Mouse (Mus musculus): ENCODE measurements around the gene Prune2. TPM values are rescaled to one million over a fixed set of nuclear protein-coding genes. Genes with fewer than 3 reads are reported as not detected.
"Not testable (repeated sequence)": the region's sequence is repeated elsewhere in the genome, so short reads cannot be mapped to it uniquely, and the experiment has no call there.

Gene Prune2
- polyA plus RNA-seq, 1 experiment from 2014 or later, result 11.5 TPM

GRCm38 (mm10) chr19:17168186-17168585 lies 212.3 kb downstream of the Prune2 start:
- ATAC-seq (ENCODE audit: low read depth), result no peak
- no peak overlapping the region for H3K27ac ChIP-seq (ENCODE audit: low read depth, low read length)
- WGBS, result 81% methylated on average over 9 of the region's 9 CpGs
- no peak overlapping the region for H3K9ac ChIP-seq (replicated peaks; ENCODE audit: low read depth, low read length)
- H3K36me3 ChIP-seq (ENCODE audit: control insufficient read depth, insufficient read depth, low read length), result no peaks in the 10 kb centered on the region
- H3K4me2 ChIP-seq (ENCODE audit: low read depth, low read length), result no peak overlapping the region
- no peak overlapping the region for H3K4me3 ChIP-seq (ENCODE audit: low read depth, low read length)
- no peaks in the 10 kb centered on the region for H3K27me3 ChIP-seq (ENCODE audit: control insufficient read depth, insufficient read depth, low read length)
- H3K9me3 ChIP-seq (ENCODE audit: control insufficient read depth, low read length), result no peaks in the 10 kb centered on the region
- H3K4me1 ChIP-seq (ENCODE audit: control insufficient read depth, insufficient read depth, low read length), result no peaks in the 10 kb centered on the region

GRCm38 (mm10) chr19:17169746-17170145 lies 213.8 kb downstream of the Prune2 start:
- Histone ChIP-seq H3K9ac (replicated peaks; ENCODE audit: low read depth, low read length) (no peak overlapping the region), H3K4me2 (ENCODE audit: low read depth, low read length) (no peak overlapping the region), H3K27me3 (ENCODE audit: control insufficient read depth, insufficient read depth, low read length) (no peaks in the 10 kb centered on the region), H3K9me3 (ENCODE audit: control insufficient read depth, low read length) (no peaks in the 10 kb centered on the region), H3K4me3 (ENCODE audit: low read depth, low read length) (no peak overlapping the region), H3K4me1 (ENCODE audit: control insufficient read depth, insufficient read depth, low read length) (no peaks in the 10 kb centered on the region), H3K27ac (ENCODE audit: low read depth, low read length) (no peak overlapping the region), H3K36me3 (ENCODE audit: control insufficient read depth, insufficient read depth, low read length) (no peaks in the 10 kb centered on the region)
- 80% methylated on average over 10 of the region's 10 CpGs for WGBS
- no peak for ATAC-seq (ENCODE audit: low read depth)

- H3K4me2 ChIP-seq (ENCODE audit: low read depth, low read length); H3K9ac ChIP-seq (replicated peaks; ENCODE audit: low read depth, low read length); H3K36me3 ChIP-seq (ENCODE audit: control insufficient read depth, insufficient read depth, low read length); H3K4me3 ChIP-seq (ENCODE audit: low read depth, low read length); ATAC-seq (ENCODE audit: low read depth); H3K27me3 ChIP-seq (ENCODE audit: control insufficient read depth, insufficient read depth, low read length); H3K9me3 ChIP-seq (ENCODE audit: control insufficient read depth, low read length); H3K27ac ChIP-seq (ENCODE audit: low read depth, low read length); H3K4me1 ChIP-seq (ENCODE audit: control insufficient read depth, insufficient read depth, low read length): not testable (repeated sequence)
- 92% methylated on average over 2 of the region's 2 CpGs for WGBS
Measured at GRCm38 (mm10) chr19:17174501-17174900, 218.6 kb downstream of the Prune2 start.

- no peaks in the 10 kb centered on the region for H3K4me1 ChIP-seq (ENCODE audit: control insufficient read depth, insufficient read depth, low read length)
- H3K27ac ChIP-seq (ENCODE audit: low read depth, low read length), result no peak overlapping the region
- 14% methylated on average over 4 of the region's 4 CpGs for WGBS
- H3K4me2 ChIP-seq (ENCODE audit: low read depth, low read length), result no peak overlapping the region
- no peak overlapping the region for H3K4me3 ChIP-seq (ENCODE audit: low read depth, low read length)
- no peak overlapping the region for H3K9ac ChIP-seq (replicated peaks; ENCODE audit: low read depth, low read length)
- no peaks in the 10 kb centered on the region for H3K36me3 ChIP-seq (ENCODE audit: control insufficient read depth, insufficient read depth, low read length)
- ATAC-seq (ENCODE audit: low read depth), result no peak
- H3K27me3 ChIP-seq (ENCODE audit: control insufficient read depth, insufficient read depth, low read length), result no peaks in the 10 kb centered on the region
- H3K9me3 ChIP-seq (ENCODE audit: control insufficient read depth, low read length), result no peaks in the 10 kb centered on the region
Measured at GRCm38 (mm10) chr19:17180506-17180905, 224.6 kb downstream of the Prune2 start.

- Histone ChIP-seq H3K27ac (ENCODE audit: low read depth, low read length) (no peak overlapping the region), H3K4me2 (ENCODE audit: low read depth, low read length) (no peak overlapping the region), H3K4me1 (ENCODE audit: control insufficient read depth, insufficient read depth, low read length) (no peaks in the 10 kb centered on the region), H3K27me3 (ENCODE audit: control insufficient read depth, insufficient read depth, low read length) (no peaks in the 10 kb centered on the region), H3K36me3 (ENCODE audit: control insufficient read depth, insufficient read depth, low read length) (no peaks in the 10 kb centered on the region), H3K9ac (replicated peaks; ENCODE audit: low read depth, low read length) (no peak overlapping the region), H3K9me3 (ENCODE audit: control insufficient read depth, low read length) (no peaks in the 10 kb centered on the region), H3K4me3 (ENCODE audit: low read depth, low read length) (no peak overlapping the region)
- whole genome bisulfite sequencing, result 85% methylated on average over 5 of the region's 5 CpGs
- ATAC-seq (ENCODE audit: low read depth), result no peak
Measured at GRCm38 (mm10) chr19:17194730-17195129, 238.8 kb downstream of the Prune2 start.

- Histone ChIP-seq H3K4me1 (ENCODE audit: control insufficient read depth, insufficient read depth, low read length) (no peaks in the 10 kb centered on the region), H3K27me3 (ENCODE audit: control insufficient read depth, insufficient read depth, low read length) (no peaks in the 10 kb centered on the region), H3K9me3 (ENCODE audit: control insufficient read depth, low read length) (no peaks in the 10 kb centered on the region), H3K36me3 (ENCODE audit: control insufficient read depth, insufficient read depth, low read length) (no peaks in the 10 kb centered on the region), H3K9ac (replicated peaks; ENCODE audit: low read depth, low read length) (no peak overlapping the region), H3K4me2 (ENCODE audit: low read depth, low read length) (no peak overlapping the region), H3K4me3 (ENCODE audit: low read depth, low read length) (no peak overlapping the region), H3K27ac (ENCODE audit: low read depth, low read length) (no peak overlapping the region)
- WGBS, result 72% methylated on average over 8 of the region's 8 CpGs
- no peak for ATAC-seq (ENCODE audit: low read depth)
Measured at GRCm38 (mm10) chr19:17199059-17199458, 243.1 kb downstream of the Prune2 start.

- Histone ChIP-seq H3K27me3 (ENCODE audit: control insufficient read depth, insufficient read depth, low read length) (no peaks in the 10 kb centered on the region), H3K4me3 (ENCODE audit: low read depth, low read length) (no peak overlapping the region), H3K9ac (replicated peaks; ENCODE audit: low read depth, low read length) (no peak overlapping the region), H3K27ac (ENCODE audit: low read depth, low read length) (no peak overlapping the region), H3K9me3 (ENCODE audit: control insufficient read depth, low read length) (no peaks in the 10 kb centered on the region), H3K36me3 (ENCODE audit: control insufficient read depth, insufficient read depth, low read length) (no peaks in the 10 kb centered on the region), H3K4me1 (ENCODE audit: control insufficient read depth, insufficient read depth, low read length) (no peaks in the 10 kb centered on the region), H3K4me2 (ENCODE audit: low read depth, low read length) (no peak overlapping the region)
- no peak for ATAC-seq (ENCODE audit: low read depth)
- 87% methylated on average over 7 of the region's 7 CpGs for WGBS
Measured at GRCm38 (mm10) chr19:17207141-17207540, 251.2 kb downstream of the Prune2 start.

- Histone ChIP-seq H3K4me2 (ENCODE audit: low read depth, low read length) (no peak overlapping the region), H3K4me1 (ENCODE audit: control insufficient read depth, insufficient read depth, low read length) (no peaks in the 10 kb centered on the region), H3K27me3 (ENCODE audit: control insufficient read depth, insufficient read depth, low read length) (no peaks in the 10 kb centered on the region), H3K4me3 (ENCODE audit: low read depth, low read length) (no peak overlapping the region), H3K36me3 (ENCODE audit: control insufficient read depth, insufficient read depth, low read length) (no peaks in the 10 kb centered on the region), H3K9me3 (ENCODE audit: control insufficient read depth, low read length) (no peaks in the 10 kb centered on the region), H3K27ac (ENCODE audit: low read depth, low read length) (no peak overlapping the region), H3K9ac (replicated peaks; ENCODE audit: low read depth, low read length) (no peak overlapping the region)
- ATAC-seq (ENCODE audit: low read depth), result no peak
- 82% methylated on average over 3 of the region's 3 CpGs for WGBS
Measured at GRCm38 (mm10) chr19:17210541-17210940, 254.6 kb downstream of the Prune2 start.

GRCm38 (mm10) chr19:17214896-17215520 lies 259.1 kb downstream of the Prune2 start:
- 83% methylated on average over 13 of the region's 13 CpGs for WGBS

More at GRCm38 (mm10) chr19:17214896-17215520, 259.1 kb downstream of the Prune2 start:
- H3K4me2 ChIP-seq (ENCODE audit: low read depth, low read length), result no peak overlapping the region
- no peaks in the 10 kb centered on the region for H3K4me1 ChIP-seq (ENCODE audit: control insufficient read depth, insufficient read depth, low read length)
- H3K9ac ChIP-seq (replicated peaks; ENCODE audit: low read depth, low read length), result no peak overlapping the region
- no peak for ATAC-seq (ENCODE audit: low read depth)
- H3K27ac ChIP-seq (ENCODE audit: low read depth, low read length), result no peak overlapping the region
- no peak overlapping the region for H3K4me3 ChIP-seq (ENCODE audit: low read depth, low read length)
- H3K36me3 ChIP-seq (ENCODE audit: control insufficient read depth, insufficient read depth, low read length), result no peaks in the 10 kb centered on the region
- H3K27me3 ChIP-seq (ENCODE audit: control insufficient read depth, insufficient read depth, low read length), result no peaks in the 10 kb centered on the region
- H3K9me3 ChIP-seq (ENCODE audit: control insufficient read depth, low read length), result no peaks in the 10 kb centered on the region

Data from neural tube, embryonic 14.5 days (tissue).